Mouse (Mus musculus): ENCODE measurements around the gene Fam222b. TPM values are rescaled to one million over a fixed set of nuclear protein-coding genes. Genes with fewer than 3 reads are reported as not detected.

Fam222b gene
- polyA plus RNA-seq, 1 experiment from 2014 or later, result 21.1 TPM

DNA sequence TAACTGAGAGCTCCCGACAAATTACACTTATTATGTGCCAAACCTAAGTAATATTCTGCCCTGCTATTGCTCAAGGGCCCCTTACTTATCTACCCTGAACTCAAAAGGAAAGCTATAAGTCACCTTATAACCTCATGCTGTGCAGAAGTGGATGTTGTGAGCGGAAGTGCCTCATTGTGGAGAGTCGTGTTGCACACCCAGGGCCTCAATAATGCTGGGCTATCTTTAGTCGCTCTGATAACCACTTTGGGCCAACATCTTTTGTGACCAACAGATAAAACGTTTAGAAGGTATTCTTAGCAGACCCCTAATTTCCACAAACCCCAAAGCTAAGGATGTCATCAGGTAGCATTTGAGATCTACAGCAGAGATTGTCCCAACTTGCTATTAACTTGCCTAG, 46.2 kb downstream of the Fam222b start:
- Histone ChIP-seq H3K27ac (ENCODE audit: low read length) (no peak overlapping the region), H3K36me3 (ENCODE audit: control insufficient read depth, insufficient read depth) (no peaks in the 10 kb centered on the region; the same call in 1 of the 2 replicates), H3K4me2 (ENCODE audit: low read length) (no peak overlapping the region), H3K9me3 (ENCODE audit: control insufficient read depth, low read length) (no peaks in the 10 kb centered on the region), H3K4me1 (replicated peaks; ENCODE audit: control insufficient read depth, insufficient read depth, low read length) (no peaks in the 10 kb centered on the region), H3K4me3 (replicated peaks; ENCODE audit: low read length) (no peak overlapping the region), H3K9ac (replicated peaks; ENCODE audit: low read depth, low read length) (no peak overlapping the region), H3K27me3 (replicated peaks; ENCODE audit: control insufficient read depth, insufficient read depth, low read length) (no peaks in the 10 kb centered on the region)
- 88% methylated on average over 5 of the region's 5 CpGs for WGBS
- no peak for ATAC-seq

DNA sequence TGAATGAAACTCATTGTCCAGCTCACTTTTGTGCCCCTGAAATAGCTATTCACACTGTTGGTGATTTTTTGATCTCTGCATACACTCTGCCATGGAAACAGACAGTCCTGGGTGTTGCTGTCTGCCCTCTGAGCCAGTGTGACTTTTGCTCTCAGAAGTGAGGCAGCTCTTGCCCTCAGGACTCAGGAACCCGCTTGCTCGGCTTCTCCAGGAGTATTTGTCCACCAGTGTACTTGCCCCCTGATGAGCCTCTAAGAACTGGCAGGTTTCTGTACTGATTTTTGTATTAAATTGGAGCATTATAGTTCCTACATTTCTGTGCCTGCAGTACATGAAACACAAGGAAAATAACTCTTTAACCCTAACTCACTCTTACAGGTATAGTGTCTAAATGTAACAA, 49.1 kb downstream of the Fam222b start:
- 82% methylated on average over 2 of the region's 2 CpGs for WGBS
- Histone ChIP-seq H3K27ac (ENCODE audit: low read length) (no peak overlapping the region), H3K36me3 (ENCODE audit: control insufficient read depth, insufficient read depth) (no peaks in the 10 kb centered on the region; the same call in 1 of the 2 replicates)

DNA sequence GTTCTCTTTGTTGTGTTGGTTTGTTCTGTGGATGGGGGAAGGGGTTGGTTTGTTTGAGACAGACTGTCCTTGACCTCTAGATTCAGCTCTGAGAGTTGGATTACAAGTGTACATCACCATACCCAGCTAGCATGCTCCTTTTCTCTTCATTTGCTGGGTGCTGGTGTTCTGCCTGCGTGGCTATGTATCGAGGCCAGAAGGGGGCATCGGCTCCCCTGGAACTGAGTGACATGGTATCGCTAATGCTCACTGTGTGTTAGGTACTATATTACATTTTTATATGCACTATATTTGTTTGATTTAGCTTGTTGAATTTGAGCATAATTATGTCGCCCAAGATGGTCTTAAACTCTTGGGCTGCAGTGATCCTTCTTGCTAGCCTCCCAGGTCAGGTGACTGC, 51.7 kb downstream of the Fam222b start:
- Histone ChIP-seq H3K27me3 (replicated peaks; ENCODE audit: control insufficient read depth, insufficient read depth, low read length) (no peaks in the 10 kb centered on the region), H3K4me1 (replicated peaks; ENCODE audit: control insufficient read depth, insufficient read depth, low read length) (no peaks in the 10 kb centered on the region), H3K36me3 (ENCODE audit: control insufficient read depth, insufficient read depth) (peaks cover 6% of the 10 kb centered on the region), H3K27ac (ENCODE audit: low read length) (no peak overlapping the region), H3K9ac (replicated peaks; ENCODE audit: low read depth, low read length) (no peak overlapping the region), H3K4me2 (ENCODE audit: low read length) (no peak overlapping the region), H3K4me3 (replicated peaks; ENCODE audit: low read length) (no peak overlapping the region), H3K9me3 (ENCODE audit: control insufficient read depth, low read length) (no peaks in the 10 kb centered on the region)
- ATAC-seq, result no peak
- 80% methylated on average over 5 of the region's 5 CpGs for WGBS

More for the DNA sequence above, 49.1 kb downstream of the Fam222b start:
- Histone ChIP-seq H3K27me3 (replicated peaks; ENCODE audit: control insufficient read depth, insufficient read depth, low read length) (no peaks in the 10 kb centered on the region), H3K4me1 (replicated peaks; ENCODE audit: control insufficient read depth, insufficient read depth, low read length) (no peaks in the 10 kb centered on the region), H3K9me3 (ENCODE audit: control insufficient read depth, low read length) (no peaks in the 10 kb centered on the region), H3K9ac (replicated peaks; ENCODE audit: low read depth, low read length) (no peak overlapping the region), H3K4me2 (ENCODE audit: low read length) (no peak overlapping the region), H3K4me3 (replicated peaks; ENCODE audit: low read length) (no peak overlapping the region)
- ATAC-seq, result no peak

DNA sequence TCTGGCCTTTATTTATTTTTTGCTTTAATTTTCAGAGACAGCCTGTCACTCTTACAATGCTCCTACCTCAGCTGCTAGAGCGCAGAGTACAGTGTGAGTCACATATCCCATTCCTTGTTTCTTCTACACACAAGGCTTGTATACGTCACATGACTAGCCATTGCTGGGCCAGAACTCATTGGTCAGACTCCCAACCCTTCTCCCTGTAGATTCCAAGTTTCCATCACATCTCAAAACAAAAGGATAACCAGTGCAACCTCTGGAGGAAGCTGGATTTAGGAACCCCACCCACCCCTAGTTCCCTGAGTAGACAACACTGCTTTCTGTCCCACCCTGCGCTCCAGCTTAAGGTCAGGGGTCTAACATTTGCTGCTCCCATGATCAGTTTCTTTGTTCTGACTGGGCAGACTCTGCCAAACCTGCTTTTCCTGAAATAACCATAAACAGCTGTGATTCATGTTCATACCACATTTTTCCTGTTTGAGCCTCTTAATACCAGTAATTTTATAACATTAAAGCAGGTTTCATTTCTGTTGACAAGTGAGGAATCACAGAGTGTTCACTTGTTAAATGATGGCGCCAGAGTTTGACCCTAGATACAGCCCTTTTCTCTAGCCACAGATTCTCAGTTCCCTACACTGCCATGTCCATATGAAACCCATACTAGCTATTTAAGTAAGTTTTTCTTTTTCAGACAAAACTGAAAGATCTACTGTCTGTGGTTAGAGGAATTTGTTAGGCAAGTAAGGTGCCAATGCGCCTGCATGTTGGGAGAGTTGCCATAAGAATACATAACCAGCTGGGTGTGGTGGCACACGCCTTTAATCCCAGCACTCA, 52.5 kb downstream of the Fam222b start:
- Histone ChIP-seq H3K4me2 (ENCODE audit: low read length) (no peak overlapping the region), H3K4me3 (replicated peaks; ENCODE audit: low read length) (no peak overlapping the region), H3K27ac (ENCODE audit: low read length) (no peak overlapping the region), H3K27me3 (replicated peaks; ENCODE audit: control insufficient read depth, insufficient read depth, low read length) (no peaks in the 10 kb centered on the region), H3K9me3 (ENCODE audit: control insufficient read depth, low read length) (no peaks in the 10 kb centered on the region), H3K9ac (replicated peaks; ENCODE audit: low read depth, low read length) (no peak overlapping the region), H3K4me1 (replicated peaks; ENCODE audit: control insufficient read depth, insufficient read depth, low read length) (peaks cover 2% of the 10 kb centered on the region; the same call in 1 of the 2 replicates), H3K36me3 (ENCODE audit: control insufficient read depth, insufficient read depth) (peaks cover 7% of the 10 kb centered on the region)
- ATAC-seq, result no peak
- WGBS, result 94% methylated on average over 6 of the region's 6 CpGs

DNA sequence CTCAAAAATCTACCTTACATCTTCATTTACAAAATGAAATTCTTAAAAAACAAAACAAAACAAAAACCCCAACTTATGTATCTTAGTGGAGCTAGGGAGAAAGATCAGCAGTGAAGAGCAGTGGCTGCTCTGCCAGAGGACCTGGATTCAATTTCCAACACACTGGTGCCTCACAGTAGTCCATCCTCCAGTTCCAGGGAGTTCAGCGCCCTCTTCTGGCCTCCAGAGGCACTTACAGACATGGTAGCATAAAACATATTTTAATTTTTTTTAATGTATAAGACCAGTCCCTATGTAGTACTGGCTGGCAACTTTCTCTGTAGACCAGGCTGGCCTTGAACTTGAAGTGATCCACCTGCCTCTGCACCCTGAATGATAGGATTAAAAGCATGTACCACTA, 56.7 kb downstream of the Fam222b start:
- H3K27me3 ChIP-seq (replicated peaks; ENCODE audit: control insufficient read depth, insufficient read depth, low read length), result no peaks in the 10 kb centered on the region
- H3K4me2 ChIP-seq (ENCODE audit: low read length), result no peak overlapping the region
- ATAC-seq, result no peak
- no peaks in the 10 kb centered on the region for H3K9me3 ChIP-seq (ENCODE audit: control insufficient read depth, low read length)
- H3K36me3 ChIP-seq (ENCODE audit: control insufficient read depth, insufficient read depth), result peaks cover 13% of the 10 kb centered on the region
- H3K4me1 ChIP-seq (replicated peaks; ENCODE audit: control insufficient read depth, insufficient read depth, low read length), result peaks cover 30% of the 10 kb centered on the region
- H3K9ac ChIP-seq (replicated peaks; ENCODE audit: low read depth, low read length), result no peak overlapping the region
- no peak overlapping the region for H3K4me3 ChIP-seq (replicated peaks; ENCODE audit: low read length)
- no peak overlapping the region for H3K27ac ChIP-seq (ENCODE audit: low read length)
- 17% methylated on average over 1 of the region's 1 CpGs for WGBS

DNA sequence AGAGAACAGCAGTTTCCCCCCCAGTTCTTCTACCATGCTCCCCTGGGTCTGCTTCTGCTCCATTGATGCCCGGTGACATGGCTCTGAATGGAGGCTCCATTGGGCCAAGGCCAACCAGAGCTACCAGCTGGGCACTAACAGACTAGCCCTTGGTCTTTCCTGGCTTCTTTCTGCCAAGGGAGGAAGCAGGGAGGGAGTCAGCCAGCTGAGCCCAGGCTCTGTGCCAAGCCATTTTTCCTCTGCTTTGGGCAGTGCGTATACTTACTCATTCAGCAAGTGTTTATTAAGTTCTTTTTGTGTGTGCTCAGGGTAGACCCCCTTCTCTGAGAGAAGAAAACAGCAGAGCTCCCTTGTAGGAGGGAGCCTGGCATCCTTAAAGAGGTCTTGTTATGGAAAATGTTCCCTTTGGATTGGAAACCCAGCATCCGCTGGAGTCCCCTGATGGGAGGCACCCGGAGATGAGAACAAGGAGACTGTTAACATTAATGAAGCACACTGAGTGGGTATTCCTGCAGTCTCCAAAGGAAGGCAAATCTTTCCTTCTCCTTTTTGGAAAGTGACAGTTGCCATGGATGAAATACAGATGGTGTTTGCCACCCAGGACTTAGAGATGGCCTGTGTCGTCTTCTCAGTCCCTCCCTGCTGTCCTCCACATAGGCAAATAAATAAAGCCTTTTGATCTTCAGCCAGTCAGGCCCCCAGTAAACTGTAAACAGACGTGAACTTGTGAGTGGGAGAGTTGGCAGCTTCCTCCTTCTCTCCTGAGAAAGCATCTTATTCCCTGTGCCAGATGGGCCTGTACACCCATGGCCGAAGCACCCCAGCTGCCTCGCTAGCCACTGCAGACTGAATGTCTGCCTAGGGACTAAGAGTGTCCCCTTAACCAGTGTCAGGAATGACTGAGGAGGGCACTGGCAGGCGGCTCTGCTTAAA, 58.1 kb downstream of the Fam222b start:
- H3K4me1 ChIP-seq (replicated peaks; ENCODE audit: control insufficient read depth, insufficient read depth, low read length), result peaks cover 30% of the 10 kb centered on the region
- peak; percentile 87 for ATAC-seq
- no peaks in the 10 kb centered on the region for H3K9me3 ChIP-seq (ENCODE audit: control insufficient read depth, low read length)
- peak overlapping the region; percentile 77 for H3K27ac ChIP-seq (ENCODE audit: low read length)
- H3K4me3 ChIP-seq (replicated peaks; ENCODE audit: low read length), result no peak overlapping the region
- peaks cover 13% of the 10 kb centered on the region for H3K36me3 ChIP-seq (ENCODE audit: control insufficient read depth, insufficient read depth)
- H3K9ac ChIP-seq (replicated peaks; ENCODE audit: low read depth, low read length), result no peak overlapping the region
- no peak overlapping the region for H3K4me2 ChIP-seq (ENCODE audit: low read length)
- H3K27me3 ChIP-seq (replicated peaks; ENCODE audit: control insufficient read depth, insufficient read depth, low read length), result no peaks in the 10 kb centered on the region
- WGBS, result 21% methylated on average over 9 of the region's 9 CpGs

DNA sequence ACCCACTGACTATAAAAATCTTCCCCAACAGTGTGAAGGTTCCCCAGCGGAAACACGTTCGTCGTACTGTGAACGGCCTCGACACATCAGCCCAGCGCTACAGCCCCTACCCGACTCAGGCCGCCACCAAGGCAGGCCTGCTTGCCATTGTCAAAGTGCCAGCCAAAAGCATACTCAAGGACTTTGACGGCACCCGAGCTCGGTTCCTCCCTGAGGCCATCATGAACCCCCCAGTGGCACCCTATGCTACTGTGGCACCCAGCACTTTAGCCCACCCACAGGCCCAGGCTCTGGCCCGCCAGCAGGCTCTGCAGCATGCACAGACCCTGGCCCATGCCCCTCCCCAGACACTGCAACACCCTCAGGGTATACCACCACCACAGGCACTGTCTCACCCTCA, 59.3 kb downstream of the Fam222b start:
- Histone ChIP-seq H3K4me2 (ENCODE audit: low read length) (no peak overlapping the region), H3K4me3 (replicated peaks; ENCODE audit: low read length) (no peak overlapping the region), H3K36me3 (ENCODE audit: control insufficient read depth, insufficient read depth) (peaks cover 22% of the 10 kb centered on the region), H3K4me1 (replicated peaks; ENCODE audit: control insufficient read depth, insufficient read depth, low read length) (peaks cover 32% of the 10 kb centered on the region), H3K9me3 (ENCODE audit: control insufficient read depth, low read length) (no peaks in the 10 kb centered on the region), H3K9ac (replicated peaks; ENCODE audit: low read depth, low read length) (no peak overlapping the region; the same call in 1 of the 2 replicates), H3K27me3 (replicated peaks; ENCODE audit: control insufficient read depth, insufficient read depth, low read length) (no peaks in the 10 kb centered on the region), H3K27ac (ENCODE audit: low read length) (peak overlapping the region; percentile 27; the same call in 1 of the 2 replicates)
- WGBS, result 73% methylated on average over 13 of the region's 13 CpGs
- ATAC-seq, result no peak

DNA sequence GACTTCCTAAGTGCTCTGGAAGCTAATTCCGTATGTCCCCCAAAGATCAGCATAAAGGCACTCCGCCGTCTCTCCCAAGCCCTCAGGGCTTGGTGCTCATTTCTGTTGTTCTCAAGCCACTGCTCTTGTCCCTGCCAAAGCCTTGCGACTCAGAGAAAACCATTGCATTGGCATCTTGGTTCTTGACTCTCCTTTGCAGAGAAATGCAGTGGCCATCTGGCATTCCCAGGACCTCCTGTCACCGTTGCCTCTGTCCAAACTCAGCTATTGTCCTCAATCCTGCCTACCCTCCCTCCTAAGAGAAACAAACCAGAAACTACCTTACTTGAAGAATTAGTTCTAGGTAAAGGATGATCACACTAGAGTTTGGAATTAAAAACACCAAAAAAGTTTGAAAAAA, 61.2 kb downstream of the Fam222b start:
- Histone ChIP-seq H3K4me3 (replicated peaks; ENCODE audit: low read length) (no peak overlapping the region), H3K27ac (ENCODE audit: low read length) (no peak overlapping the region), H3K9ac (replicated peaks; ENCODE audit: low read depth, low read length) (no peak overlapping the region), H3K4me1 (replicated peaks; ENCODE audit: control insufficient read depth, insufficient read depth, low read length) (peaks cover 37% of the 10 kb centered on the region), H3K27me3 (replicated peaks; ENCODE audit: control insufficient read depth, insufficient read depth, low read length) (no peaks in the 10 kb centered on the region), H3K9me3 (ENCODE audit: control insufficient read depth, low read length) (no peaks in the 10 kb centered on the region), H3K36me3 (ENCODE audit: control insufficient read depth, insufficient read depth) (peaks cover 32% of the 10 kb centered on the region), H3K4me2 (ENCODE audit: low read length) (no peak overlapping the region)
- ATAC-seq, result no peak
- WGBS, result 68% methylated on average over 5 of the region's 5 CpGs

DNA sequence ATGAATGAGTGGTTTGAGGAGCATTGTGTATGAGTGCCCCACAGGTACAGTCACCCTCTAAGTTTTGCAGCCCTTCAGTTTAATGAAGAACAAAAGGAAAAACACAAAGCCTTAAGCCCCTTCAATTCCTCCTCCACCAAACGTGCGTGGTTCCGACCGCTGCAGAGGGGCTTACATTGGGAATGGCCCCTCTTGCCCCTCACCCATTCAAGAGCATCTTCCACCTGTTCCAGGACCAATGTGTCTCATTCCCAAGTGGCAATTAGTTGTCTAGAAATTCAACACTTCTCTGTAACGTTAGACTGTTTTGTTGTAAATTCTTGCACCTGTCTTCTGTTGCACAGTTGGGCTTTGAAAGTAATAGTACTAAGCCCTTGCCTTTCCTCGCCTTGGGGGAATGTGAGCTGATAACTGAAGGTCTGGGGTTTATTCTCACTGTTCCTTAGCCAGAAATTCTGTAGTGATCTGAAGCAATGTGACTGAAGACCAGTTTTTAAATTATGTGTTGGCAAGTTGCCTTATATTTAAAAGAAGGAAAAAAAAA, 61.8 kb downstream of the Fam222b start:
- Histone ChIP-seq H3K27ac (ENCODE audit: low read length) (no peak overlapping the region), H3K4me1 (replicated peaks; ENCODE audit: control insufficient read depth, insufficient read depth, low read length) (peaks cover 37% of the 10 kb centered on the region), H3K9ac (replicated peaks; ENCODE audit: low read depth, low read length) (no peak overlapping the region), H3K4me2 (ENCODE audit: low read length) (no peak overlapping the region), H3K4me3 (replicated peaks; ENCODE audit: low read length) (no peak overlapping the region), H3K9me3 (ENCODE audit: control insufficient read depth, low read length) (no peaks in the 10 kb centered on the region), H3K27me3 (replicated peaks; ENCODE audit: control insufficient read depth, insufficient read depth, low read length) (no peaks in the 10 kb centered on the region), H3K36me3 (ENCODE audit: control insufficient read depth, insufficient read depth) (peaks cover 35% of the 10 kb centered on the region)
- 67% methylated on average over 6 of the region's 6 CpGs for WGBS
- ATAC-seq, result no peak
